Mouse (Mus musculus): Measurements from ENCODE around the gene Ttc30b. TPM values are rescaled to one million over a fixed set of nuclear protein-coding genes. Genes with fewer than 3 reads are reported as not detected.
"Not testable (repeated sequence)": the region's sequence is repeated elsewhere in the genome, so short reads cannot be mapped to it uniquely, and the experiment has no call there.

The Ttc30b gene
- 14.1 and 14.5 TPM in 2 replicates for polyA plus RNA-seq (2015; fragmentation: Nextera tagmentation; extraction: Ambion mirVana)

DNA sequence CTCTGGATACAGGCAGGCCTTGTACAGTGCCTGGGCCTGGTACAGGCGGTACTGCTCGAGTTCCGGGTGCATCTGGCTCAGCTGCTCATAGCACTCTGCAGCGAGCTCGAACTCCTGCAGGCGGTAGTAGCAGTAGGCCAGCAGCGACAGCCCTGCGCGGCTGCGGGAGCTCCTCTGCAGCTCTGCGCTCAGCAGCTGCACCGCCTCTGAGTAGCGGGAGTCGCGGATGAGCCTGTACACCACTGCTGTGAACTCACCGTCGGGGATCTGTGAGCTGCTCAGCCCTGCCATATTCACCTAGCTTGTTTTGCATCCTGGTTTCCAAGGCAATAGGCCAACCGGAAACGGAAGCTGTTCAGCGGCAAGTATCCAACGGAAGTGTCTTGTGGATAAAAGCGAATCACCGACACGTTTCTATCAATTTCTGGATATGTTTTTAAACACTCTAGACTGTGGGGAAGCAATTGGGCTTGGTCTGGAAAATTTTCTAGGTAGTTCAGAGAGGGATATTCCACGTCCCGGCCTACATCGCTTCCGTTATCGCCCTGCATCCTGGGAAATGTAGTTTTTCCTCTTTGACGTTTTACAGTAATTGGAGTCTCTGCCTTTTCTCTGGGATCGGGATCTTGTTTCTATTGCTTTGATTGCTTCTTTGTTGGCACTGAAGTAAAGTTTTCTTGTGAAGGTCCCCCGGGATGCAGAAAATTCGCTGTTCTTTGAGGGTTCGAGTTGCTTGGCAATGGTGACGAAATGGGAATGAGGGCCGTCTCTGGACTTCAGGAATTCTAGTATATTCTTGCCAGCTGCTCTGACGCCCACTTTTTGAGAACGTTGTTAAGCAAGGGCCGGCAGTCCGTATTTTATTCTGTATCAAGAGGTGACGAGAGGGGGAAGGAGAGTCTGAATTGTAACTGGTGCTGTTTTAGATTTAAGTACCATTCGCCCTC, at the start of gene Ttc30b:
TSS of gene Ttc30b (minus strand) at position 469 of the 947 bp plus-strand sequence.
- DNase-seq (ENCODE audit: low spot score), result peak; percentile 91
- 3% methylated on average over 31 of the region's 42 CpGs for WGBS
- peak within 1 kb of the TSS; percentile 47 for H3K9ac ChIP-seq (ENCODE audit: low read depth, low read length)
- TF ChIP-seq CTCF (IDR thresholded peaks at IDR 0.05; ENCODE audit: low read depth), result no peak
- no peaks in the 10 kb centered on the region for H3K27me3 ChIP-seq (ENCODE audit: insufficient read depth, low read length)
- H3K4me3 ChIP-seq (replicated peaks; ENCODE audit: low read depth, low read length), result peak within 1 kb of the TSS; percentile 49
- H3K4me2 ChIP-seq (ENCODE audit: low read length), result peak within 1 kb of the TSS; percentile 68
- no peaks in the 10 kb centered on the region for H3K9me3 ChIP-seq (replicated peaks; ENCODE audit: low read length)
- H3K36me3 ChIP-seq (ENCODE audit: insufficient read depth, low read length), result no peaks in the 10 kb centered on the region
- peak within 1 kb of the TSS; percentile 79; the same call in 1 of the 2 replicates for H3K27ac ChIP-seq
- no peaks in the 10 kb centered on the region for H3K4me1 ChIP-seq (replicated peaks; ENCODE audit: insufficient read depth, low read length)
- peak; percentile 89 for ATAC-seq (replicated peaks; ENCODE audit: low FRiP score, low read depth)

- WGBS, result 60% methylated on average over 9 of the region's 9 CpGs
- ATAC-seq (replicated peaks; ENCODE audit: low FRiP score, low read depth), result no peak
- H3K4me1 ChIP-seq (replicated peaks; ENCODE audit: insufficient read depth, low read length), result no peaks in the 10 kb centered on the region; the same call in 1 of the 2 replicates
- H3K9ac ChIP-seq (ENCODE audit: low read depth, low read length), result no peak overlapping the region
- TF ChIP-seq CTCF (IDR thresholded peaks at IDR 0.05; ENCODE audit: low read depth), result no peak
- H3K27me3 ChIP-seq (ENCODE audit: insufficient read depth, low read length), result no peaks in the 10 kb centered on the region
- H3K4me2 ChIP-seq (ENCODE audit: low read length), result no peak overlapping the region
- no peak overlapping the region for H3K4me3 ChIP-seq (replicated peaks; ENCODE audit: low read depth, low read length)
- no peaks in the 10 kb centered on the region for H3K9me3 ChIP-seq (replicated peaks; ENCODE audit: low read length)
- no peak for DNase-seq (ENCODE audit: low spot score)
- H3K27ac ChIP-seq, result no peak overlapping the region
- no peaks in the 10 kb centered on the region for H3K36me3 ChIP-seq (ENCODE audit: insufficient read depth, low read length)
These were observed 49.4 kb upstream of the Ttc30b start for GRCm38 (mm10) chr2:75987739-75988138.

DNA sequence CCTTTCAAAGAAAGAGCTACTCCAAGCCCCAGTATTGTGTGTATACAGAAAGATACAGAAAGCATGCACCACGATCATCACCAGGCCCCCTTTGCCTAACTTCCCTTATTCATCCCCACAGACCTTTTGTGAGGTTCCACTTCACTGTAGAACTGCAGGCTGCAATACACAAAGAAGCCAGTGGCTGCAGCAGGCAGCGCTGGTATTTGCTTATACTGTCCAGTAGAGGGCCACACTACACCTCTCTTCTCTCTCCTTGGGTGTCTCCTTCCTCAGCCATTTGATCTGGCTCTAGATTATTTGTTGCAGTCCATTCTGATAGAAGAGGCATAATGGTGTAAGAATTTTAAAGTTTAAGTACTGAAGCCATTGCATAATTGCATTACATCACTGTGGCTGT, 46.7 kb upstream of the Ttc30b start:
- no peaks in the 10 kb centered on the region for H3K36me3 ChIP-seq (ENCODE audit: insufficient read depth, low read length)
- peak; percentile 99 for TF ChIP-seq CTCF (IDR thresholded peaks at IDR 0.05; ENCODE audit: low read depth)
- H3K4me3 ChIP-seq (replicated peaks; ENCODE audit: low read depth, low read length), result no peak overlapping the region
- no peaks in the 10 kb centered on the region for H3K4me1 ChIP-seq (replicated peaks; ENCODE audit: insufficient read depth, low read length)
- ATAC-seq (replicated peaks; ENCODE audit: low FRiP score, low read depth) (peak; percentile 64), DNase-seq (ENCODE audit: low spot score) (peak; percentile 97)
- H3K27me3 ChIP-seq (ENCODE audit: insufficient read depth, low read length), result no peaks in the 10 kb centered on the region
- H3K4me2 ChIP-seq (ENCODE audit: low read length), result no peak overlapping the region
- H3K9ac ChIP-seq (ENCODE audit: low read depth, low read length), result no peak overlapping the region
- H3K27ac ChIP-seq, result no peak overlapping the region
- WGBS, result 0% methylated on average over 2 of the region's 2 CpGs
- H3K9me3 ChIP-seq (replicated peaks; ENCODE audit: low read length), result no peaks in the 10 kb centered on the region

- H3K4me3 ChIP-seq (replicated peaks; ENCODE audit: low read depth, low read length), result no peak overlapping the region
- no peak overlapping the region for H3K27ac ChIP-seq
- no peak overlapping the region for H3K4me2 ChIP-seq (ENCODE audit: low read length)
- H3K4me1 ChIP-seq (replicated peaks; ENCODE audit: insufficient read depth, low read length), result no peaks in the 10 kb centered on the region
- no peaks in the 10 kb centered on the region for H3K36me3 ChIP-seq (ENCODE audit: insufficient read depth, low read length)
- no peaks in the 10 kb centered on the region for H3K27me3 ChIP-seq (ENCODE audit: insufficient read depth, low read length)
- no peak for DNase-seq (ENCODE audit: low spot score)
- no peaks in the 10 kb centered on the region for H3K9me3 ChIP-seq (replicated peaks; ENCODE audit: low read length)
- no peak for TF ChIP-seq CTCF (IDR thresholded peaks at IDR 0.05; ENCODE audit: low read depth)
- ATAC-seq (replicated peaks; ENCODE audit: low FRiP score, low read depth), result no peak
- 74% methylated on average over 3 of the region's 3 CpGs for WGBS
- H3K9ac ChIP-seq (ENCODE audit: low read depth, low read length), result no peak overlapping the region
These were observed 45.5 kb upstream of the Ttc30b start for GRCm38 (mm10) chr2:75983847-75984246.

GRCm38 (mm10) chr2:75983091-75983490, 44.7 kb upstream of the Ttc30b start:
- WGBS, result 96% methylated on average over 3 of the region's 3 CpGs
- Histone ChIP-seq H3K9ac (ENCODE audit: low read depth, low read length) (no peak overlapping the region), H3K4me3 (replicated peaks; ENCODE audit: low read depth, low read length) (no peak overlapping the region), H3K9me3 (replicated peaks; ENCODE audit: low read length) (no peaks in the 10 kb centered on the region), H3K27ac (no peak overlapping the region), H3K36me3 (ENCODE audit: insufficient read depth, low read length) (no peaks in the 10 kb centered on the region), H3K4me2 (ENCODE audit: low read length) (no peak overlapping the region), H3K27me3 (ENCODE audit: insufficient read depth, low read length) (no peaks in the 10 kb centered on the region), H3K4me1 (replicated peaks; ENCODE audit: insufficient read depth, low read length) (no peaks in the 10 kb centered on the region)
- no peak for DNase-seq (ENCODE audit: low spot score)
- TF ChIP-seq CTCF (IDR thresholded peaks at IDR 0.05; ENCODE audit: low read depth), result no peak
- no peak for ATAC-seq (replicated peaks; ENCODE audit: low FRiP score, low read depth)

- 96% methylated on average over 4 of the region's 4 CpGs for WGBS
- H3K4me1 ChIP-seq (replicated peaks; ENCODE audit: insufficient read depth, low read length), result no peaks in the 10 kb centered on the region
These were observed 44.2 kb upstream of the Ttc30b start for GRCm38 (mm10) chr2:75982626-75983025.

DNA sequence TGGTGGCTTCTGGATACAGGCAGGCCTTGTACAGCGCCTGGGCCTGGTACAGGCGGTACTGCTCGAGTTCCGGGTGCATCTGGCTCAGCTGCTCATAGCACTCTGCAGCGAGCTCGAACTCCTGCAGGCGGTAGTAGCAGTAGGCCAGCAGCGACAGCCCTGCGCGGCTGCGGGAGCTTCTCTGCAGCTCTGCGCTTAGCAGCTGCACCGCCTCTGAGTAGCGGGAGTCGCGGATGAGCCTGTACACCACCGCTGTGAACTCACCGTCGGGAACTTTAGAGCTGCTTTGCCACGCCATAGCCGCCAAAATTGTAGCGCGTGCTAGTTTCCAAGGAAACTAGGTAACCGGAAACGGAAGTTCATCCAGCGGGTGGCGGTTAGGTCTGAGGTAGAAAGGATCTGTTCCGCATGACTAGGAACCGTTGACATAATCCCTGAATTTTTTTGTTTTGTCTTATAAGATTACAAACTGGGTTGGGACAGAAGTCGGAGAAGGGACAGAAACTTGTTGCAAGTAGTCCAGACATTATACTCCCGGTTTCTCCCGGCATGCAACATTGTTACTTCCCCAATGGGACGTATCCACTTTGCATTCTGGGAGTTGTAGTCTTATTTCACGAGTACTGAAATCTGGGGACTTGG, 43.2 kb upstream of the Ttc30b start, which contains the start of gene Ttc30a1:
TSS of gene Ttc30a1 (minus strand) at position 528 of the 642 bp plus-strand sequence.
- H3K4me3 ChIP-seq (replicated peaks; ENCODE audit: low read depth, low read length), result peak within 1 kb of the TSS; percentile 38
- not testable (repeated sequence) for H3K4me1 ChIP-seq (replicated peaks; ENCODE audit: insufficient read depth, low read length); H3K9me3 ChIP-seq (replicated peaks; ENCODE audit: low read length); H3K27me3 ChIP-seq (ENCODE audit: insufficient read depth, low read length); H3K36me3 ChIP-seq (ENCODE audit: insufficient read depth, low read length)
- peak within 1 kb of the TSS; percentile 53 for H3K9ac ChIP-seq (ENCODE audit: low read depth, low read length)
- peak within 1 kb of the TSS; percentile 48 for H3K4me2 ChIP-seq (ENCODE audit: low read length)
- H3K27ac ChIP-seq, result peak within 1 kb of the TSS; percentile 74
- 3% methylated on average over 29 of the region's 34 CpGs for WGBS
- DNase-seq (ENCODE audit: low spot score) (peak; percentile 94), ATAC-seq (replicated peaks; ENCODE audit: low FRiP score, low read depth) (peak; percentile 68)

More at GRCm38 (mm10) chr2:75982626-75983025, 44.2 kb upstream of the Ttc30b start:
- Histone ChIP-seq H3K9ac (ENCODE audit: low read depth, low read length) (no peak overlapping the region), H3K27ac (no peak overlapping the region), H3K9me3 (replicated peaks; ENCODE audit: low read length) (no peaks in the 10 kb centered on the region), H3K36me3 (ENCODE audit: insufficient read depth, low read length) (no peaks in the 10 kb centered on the region), H3K4me2 (ENCODE audit: low read length) (no peak overlapping the region), H3K27me3 (ENCODE audit: insufficient read depth, low read length) (no peaks in the 10 kb centered on the region), H3K4me3 (replicated peaks; ENCODE audit: low read depth, low read length) (no peak overlapping the region)
- ATAC-seq (replicated peaks; ENCODE audit: low FRiP score, low read depth) (no peak), DNase-seq (ENCODE audit: low spot score) (no peak)
- TF ChIP-seq CTCF (IDR thresholded peaks at IDR 0.05; ENCODE audit: low read depth), result 0 out of 2 replicates have a peak, but pooled peaks have one; percentile 4

- 97% methylated on average over 13 of the region's 13 CpGs for WGBS
- not testable (repeated sequence) for DNase-seq (ENCODE audit: low spot score); H3K27ac ChIP-seq; H3K27me3 ChIP-seq (ENCODE audit: insufficient read depth, low read length); H3K9ac ChIP-seq (ENCODE audit: low read depth, low read length); H3K9me3 ChIP-seq (replicated peaks; ENCODE audit: low read length); ATAC-seq (replicated peaks; ENCODE audit: low FRiP score, low read depth); H3K4me1 ChIP-seq (replicated peaks; ENCODE audit: insufficient read depth, low read length); H3K4me3 ChIP-seq (replicated peaks; ENCODE audit: low read depth, low read length); H3K36me3 ChIP-seq (ENCODE audit: insufficient read depth, low read length)
- peak overlapping the region; percentile 48 for H3K4me2 ChIP-seq (ENCODE audit: low read length)
These were observed 42.6 kb upstream of the Ttc30b start for GRCm38 (mm10) chr2:75980933-75981439.
